Mouse (Mus musculus) embryo, embryonic 10.5 days (tissue): ENCODE data around the gene Dlst.
A peak's percentile ranks its signal among the peaks of the same experiment; 100 is the strongest.

Experiments used
- DNase-seq: peaks from one replicate; pipeline ENCODE4 v3.0.0-alpha.2; 2015; ENCODE audit warnings: low spot score

The Dlst gene

GRCm38 (mm10) chr12:85110698-85111592 lies at the start of gene Dlst, which contains the start of gene Prox2:
Dlst (plus strand) TSS chr12:85110833.
Prox2 (minus strand) TSS chr12:85110759.
- peak; percentile 90 for DNase-seq

GRCm38 (mm10) chr12:85071043-85071442 lies 39.6 kb upstream of the Dlst start:
- no peak for DNase-seq

- DNase-seq: no peak
These were observed 33.5 kb upstream of the Dlst start for GRCm38 (mm10) chr12:85077100-85077499.

GRCm38 (mm10) chr12:85084257-85084656 lies 26.4 kb upstream of the Dlst start:
- no peak for DNase-seq

GRCm38 (mm10) chr12:85084941-85085340 lies 25.7 kb upstream of the Dlst start:
- no peak for DNase-seq

- no peak for DNase-seq
These were observed 22.8 kb upstream of the Dlst start for GRCm38 (mm10) chr12:85087845-85088244.

- no peak for DNase-seq
These were observed 19.4 kb upstream of the Dlst start for GRCm38 (mm10) chr12:85091190-85091589.

GRCm38 (mm10) chr12:85092214-85092613 lies 18.4 kb upstream of the Dlst start:
- peak; percentile 79 for DNase-seq

- DNase-seq: peak; percentile 49
These were observed 16.6 kb upstream of the Dlst start for GRCm38 (mm10) chr12:85094010-85094409.

- no peak for DNase-seq
These were observed 15.9 kb upstream of the Dlst start for GRCm38 (mm10) chr12:85094706-85095105.

- DNase-seq: no peak
These were observed 15.5 kb upstream of the Dlst start for GRCm38 (mm10) chr12:85095146-85095545.

GRCm38 (mm10) chr12:85095859-85096258 lies 14.8 kb upstream of the Dlst start:
- no peak for DNase-seq

- DNase-seq: peak; percentile 23
These were observed 9.6 kb upstream of the Dlst start for GRCm38 (mm10) chr12:85101001-85101400.

GRCm38 (mm10) chr12:85101521-85102106 lies 9.0 kb upstream of the Dlst start:
- no peak for DNase-seq

- DNase-seq: no peak
These were observed 7.5 kb upstream of the Dlst start for GRCm38 (mm10) chr12:85103096-85103495.

- DNase-seq: no peak
These were observed 5.8 kb upstream of the Dlst start for GRCm38 (mm10) chr12:85104789-85105188.

- DNase-seq: peak; percentile 72
These were observed 4.3 kb upstream of the Dlst start for GRCm38 (mm10) chr12:85106292-85106691.

- DNase-seq: no peak
These were observed 2.0 kb upstream of the Dlst start for GRCm38 (mm10) chr12:85108643-85109042.

- DNase-seq: no peak
These were observed 1.2 kb upstream of the Dlst start for GRCm38 (mm10) chr12:85109426-85109825.

GRCm38 (mm10) chr12:85110011-85110697 lies 479 bp upstream of the Dlst start:
- peak; percentile 40 for DNase-seq

GRCm38 (mm10) chr12:85112550-85113251 lies 2.1 kb downstream of the Dlst start:
- DNase-seq: no peak

- DNase-seq: no peak
These were observed 2.7 kb downstream of the Dlst start for GRCm38 (mm10) chr12:85113337-85113736.
